Mouse (Mus musculus) thymus, adult 2 months (tissue): ENCODE measurements around the gene C1ql1.

Experiments used
- CTCF ChIP-seq: fragments of 200-500 bp; IDR thresholded peaks from 2 replicates; pipeline ENCODE4 v1.5.1; 2012; ENCODE audit warnings: mild to moderate bottlenecking, control low read depth, low read length, moderate library complexity, borderline replicate concordance; ENCODE audit not compliant: control insufficient read depth, poor library complexity, insufficient read depth; ENCODE audit errors: extremely low read depth
- POLR2A ChIP-seq: fragments of 200-500 bp; IDR thresholded peaks from 2 replicates; pipeline ENCODE4 v1.6.1; 2012; ENCODE audit warnings: mild to moderate bottlenecking, low read length, control low read depth, moderate library complexity; ENCODE audit not compliant: control insufficient read depth, poor library complexity, insufficient read depth; ENCODE audit errors: extremely low read depth

GRCm38 (mm10) chr11:102991681-102992080 is 45.2 kb upstream of the C1ql1 start:
- no peak for TF ChIP-seq CTCF
- TF ChIP-seq POLR2A, result no peak
